Mouse (Mus musculus) kidney, embryonic 15.5 days (tissue): Measurements from ENCODE around the gene Eif4e2. TPM values are rescaled to one million over a fixed set of nuclear protein-coding genes. Genes with fewer than 3 reads are reported as not detected.

Experiments used
- ATAC-seq: fragments of 200-750 bp; cut with Nextera tagmentation; replicated peaks from 2 replicates; pipeline ENCODE4 v1.8.0; 2017; ENCODE audit warnings: moderate TSS enrichment; ENCODE audit not compliant: low FRiP score
- H3K27ac ChIP-seq: fragments of 300-500 bp; sonication (generic); 2 replicates; pipeline ENCODE4 v1.5.1; 2015; ENCODE audit warnings: mild to moderate bottlenecking, inconsistent platforms
- H3K27me3 ChIP-seq: fragments of 300-500 bp; sonication (generic); 2 replicates; pipeline ENCODE4 v1.6.1; 2015; ENCODE audit warnings: inconsistent platforms
- H3K36me3 ChIP-seq: fragments of 300-500 bp; sonication (generic); 2 replicates; pipeline ENCODE4 v1.6.1; 2015; ENCODE audit warnings: inconsistent platforms
- H3K4me1 ChIP-seq: fragments of 300-500 bp; sonication (generic); 2 replicates; pipeline ENCODE4 v1.6.1; 2015; ENCODE audit warnings: inconsistent platforms
- H3K4me2 ChIP-seq: fragments of 300-500 bp; sonication (generic); 2 replicates; pipeline ENCODE4 v1.6.1; 2015; ENCODE audit warnings: moderate library complexity, mild to moderate bottlenecking, inconsistent platforms
- H3K4me3 ChIP-seq: fragments of 300-500 bp; sonication (generic); replicated peaks from 2 replicates; pipeline ENCODE4 v1.5.1; 2015; ENCODE audit warnings: mild to moderate bottlenecking, inconsistent platforms
- H3K9ac ChIP-seq: fragments of 300-500 bp; sonication (generic); 2 replicates; pipeline ENCODE4 v1.6.1; 2015; ENCODE audit warnings: mild to moderate bottlenecking, inconsistent platforms
- H3K9me3 ChIP-seq: fragments of 300-500 bp; sonication (generic); replicated peaks from 2 replicates; pipeline ENCODE4 v1.6.1; 2016; ENCODE audit warnings: inconsistent platforms
- WGBS: fragments of 180-500 bp; shearing (Covaris S2); methylation state at CpG from one replicate; pipeline ENCODE4 v1.1.7; 2015; ENCODE audit warnings: mixed read lengths; 5-methylcytosine and 5-hydroxymethylcytosine counted together
- polyA plus RNA-seq: library from polyadenylated mRNA; unstranded; fragments of >200 nt; fragmentation: Nextera tagmentation; extraction: Ambion mirVana; gene quantifications from 2 replicates; pipeline ENCODE4 v1.2.1, GENCODE M21; 2015

Gene Eif4e2
- polyA plus RNA-seq, 1 experiment from 2014 or later = 164 TPM

DNA sequence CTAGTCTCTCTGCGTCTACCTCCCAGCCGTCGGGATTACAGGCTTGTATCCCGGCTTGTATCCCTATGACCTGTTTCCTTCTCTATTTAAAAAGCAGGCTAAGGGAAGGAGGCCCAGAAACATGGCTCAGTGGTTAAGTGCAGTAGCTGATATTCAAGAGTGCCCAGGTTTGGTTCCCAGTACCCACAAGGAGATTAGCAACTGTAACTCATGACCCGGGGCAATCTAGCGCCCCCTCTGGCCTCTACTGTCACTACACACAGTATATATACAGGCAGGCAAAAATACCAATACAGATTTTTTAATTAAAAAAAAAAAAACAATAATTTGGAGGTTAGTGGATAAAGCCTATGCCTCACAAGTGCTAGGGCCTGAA, 68.7 kb downstream of the Eif4e2 start:
- H3K27ac ChIP-seq = no peak overlapping the region
- 77% methylated on average over 6 of the region's 6 CpGs for WGBS
- no peaks in the 10 kb centered on the region for H3K9me3 ChIP-seq
- no peak overlapping the region; the same call in 1 of the 2 replicates for H3K4me2 ChIP-seq
- no peaks in the 10 kb centered on the region for H3K27me3 ChIP-seq
- ATAC-seq = no peak
- peaks cover 12% of the 10 kb centered on the region; the same call in 1 of the 2 replicates for H3K4me1 ChIP-seq
- H3K4me3 ChIP-seq = no peak overlapping the region
- H3K9ac ChIP-seq = no peak overlapping the region
- H3K36me3 ChIP-seq = no peaks in the 10 kb centered on the region

DNA sequence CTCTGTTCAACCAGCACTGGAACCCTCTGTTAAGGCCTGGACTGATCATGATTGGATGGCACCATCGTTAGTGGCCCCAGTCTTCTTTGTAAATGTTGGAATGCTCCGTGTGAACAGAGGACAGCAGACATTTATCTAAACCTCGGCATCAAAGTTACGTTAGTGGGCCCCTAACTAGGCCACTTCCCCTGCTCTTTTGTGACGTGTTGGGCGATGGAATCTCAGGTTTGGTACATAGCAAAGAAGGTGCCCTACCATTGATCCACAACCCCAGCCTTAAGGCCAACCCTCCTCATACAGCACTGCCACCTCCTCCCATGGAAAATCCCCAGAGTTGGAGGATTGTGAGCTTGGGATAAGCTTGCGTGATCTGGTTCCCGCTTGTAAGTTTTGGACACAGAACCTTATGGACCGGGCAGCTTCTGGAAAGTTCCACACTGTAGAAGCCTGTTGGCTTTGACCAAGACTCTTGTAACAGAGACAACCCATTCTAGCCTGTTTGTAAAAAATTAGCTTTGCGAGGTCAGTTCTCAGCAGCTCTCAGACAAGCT, 69.8 kb downstream of the Eif4e2 start:
- Histone ChIP-seq H3K4me3 (no peak overlapping the region), H3K4me1 (peaks cover 9% of the 10 kb centered on the region; the same call in 1 of the 2 replicates), H3K9me3 (no peaks in the 10 kb centered on the region), H3K4me2 (no peak overlapping the region), H3K36me3 (no peaks in the 10 kb centered on the region), H3K9ac (no peak overlapping the region), H3K27me3 (no peaks in the 10 kb centered on the region), H3K27ac (no peak overlapping the region)
- 77% methylated on average over 10 of the region's 10 CpGs for WGBS
- no peak for ATAC-seq

DNA sequence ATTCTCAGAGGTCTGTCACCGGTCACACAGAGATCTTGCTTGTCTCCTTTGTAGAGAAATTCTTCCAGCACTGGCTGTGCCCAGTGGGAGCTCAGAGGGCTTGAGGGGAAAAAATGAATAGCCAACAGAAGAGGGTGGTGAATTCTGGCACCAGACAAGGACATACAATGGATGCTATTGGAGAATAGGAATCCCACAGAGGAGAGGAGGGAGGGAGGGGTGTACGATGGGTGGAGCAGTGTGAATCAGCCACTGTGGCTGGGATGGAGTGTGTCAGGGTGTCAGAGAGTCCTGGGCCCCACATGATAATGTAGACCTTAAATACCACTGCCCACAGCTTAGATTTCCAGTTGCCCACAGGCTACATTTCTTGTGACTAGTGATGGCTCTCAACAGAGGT, 73.4 kb downstream of the Eif4e2 start:
- Histone ChIP-seq H3K27ac (no peak overlapping the region), H3K4me3 (no peak overlapping the region), H3K27me3 (no peaks in the 10 kb centered on the region), H3K4me1 (peaks cover 3% of the 10 kb centered on the region), H3K9me3 (no peaks in the 10 kb centered on the region), H3K4me2 (no peak overlapping the region), H3K36me3 (no peaks in the 10 kb centered on the region), H3K9ac (no peak overlapping the region)
- no peak for ATAC-seq
- 85% methylated on average over 2 of the region's 2 CpGs for WGBS

Other genes with a start within 250 kb of the Eif4e2 start
- not detected in 2 replicates for gene Alppl2, start 124.0 kb upstream of the Eif4e2 start, polyA plus RNA-seq
- gene Alpi, start 112.3 kb upstream of the Eif4e2 start, polyA plus RNA-seq = not detected in 2 replicates
- gene Akp3, start 88.9 kb upstream of the Eif4e2 start, polyA plus RNA-seq = not detected in 2 replicates
- gene Ecel1, start 57.4 kb upstream of the Eif4e2 start, polyA plus RNA-seq = 1.3 and 3.8 TPM in 2 replicates
- gene Prss56, start 30.6 kb upstream of the Eif4e2 start, polyA plus RNA-seq = 0.09 TPM in 1 of 2 replicates, not detected in the other
- 1.1 and 1.6 TPM in 2 replicates for gene Chrnd, start 23.3 kb upstream of the Eif4e2 start, polyA plus RNA-seq
- gene Chrng, start 9.3 kb upstream of the Eif4e2 start, polyA plus RNA-seq = 2.0 and 4.3 TPM in 2 replicates
- 5.7 and 5.8 TPM in 2 replicates for gene Efhd1, start 50.4 kb downstream of the Eif4e2 start, polyA plus RNA-seq
- gene Gigyf2, start 113.1 kb downstream of the Eif4e2 start, polyA plus RNA-seq = 60.7 and 64.8 TPM in 2 replicates
- 0.68 and 0.90 TPM in 2 replicates for gene Kcnj13, start 180.8 kb downstream of the Eif4e2 start, polyA plus RNA-seq